Mouse (Mus musculus) layer of hippocampus, adult 9-10 months (tissue): ENCODE data around the gene Sfxn4.
"Not testable (repeated sequence)": the region's sequence is repeated elsewhere in the genome, so short reads cannot be mapped to it uniquely, and the experiment has no call there.

Experiments used
- DNase-seq: peaks from one replicate; pipeline ENCODE4 v3.0.0; 2022; ENCODE audit warnings: low spot score

Gene Sfxn4

DNA sequence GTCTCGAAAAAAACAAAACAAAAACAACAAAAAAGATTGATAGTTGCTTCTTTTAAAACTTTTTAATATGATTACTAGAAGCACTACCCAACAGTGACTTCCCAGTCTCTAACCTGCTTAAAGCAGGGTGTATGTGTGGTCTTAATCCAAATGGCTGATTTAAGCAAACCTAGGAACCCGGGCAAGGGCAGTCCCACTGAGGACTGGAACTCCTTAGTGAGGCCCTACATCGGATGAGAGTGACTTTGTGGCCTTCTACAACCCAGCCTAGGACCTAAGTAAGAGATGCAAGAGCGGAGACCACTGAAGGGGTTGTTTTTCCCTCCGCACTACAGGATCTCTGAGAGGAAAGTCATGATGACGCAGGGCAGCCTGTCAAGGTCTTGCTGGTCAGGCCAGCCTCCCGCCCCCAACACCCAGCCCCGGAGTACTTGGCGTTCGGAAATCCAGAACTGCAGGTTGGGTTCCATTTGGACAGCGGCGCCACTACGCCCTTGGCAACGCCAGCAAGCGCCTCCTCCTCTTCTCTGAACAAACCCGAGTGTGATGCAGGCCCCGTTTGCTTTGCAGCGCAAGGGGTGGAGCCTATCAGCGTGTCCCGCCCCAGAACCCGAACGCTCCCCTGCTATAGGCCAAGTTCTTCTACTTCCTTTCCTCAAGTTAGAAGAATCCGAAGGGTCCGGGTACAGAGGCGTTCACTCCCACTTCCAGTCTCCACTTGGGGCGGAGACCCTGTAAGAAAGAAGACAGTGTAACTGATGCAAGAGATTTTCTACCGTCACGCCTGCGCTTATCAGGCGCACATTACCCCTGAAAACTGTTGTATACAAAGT is at the start of gene Sfxn4:
TSS of gene Sfxn4 (minus strand) at position 612 of the 833 bp plus-strand sequence.
- DNase-seq = peak; percentile 87

DNA sequence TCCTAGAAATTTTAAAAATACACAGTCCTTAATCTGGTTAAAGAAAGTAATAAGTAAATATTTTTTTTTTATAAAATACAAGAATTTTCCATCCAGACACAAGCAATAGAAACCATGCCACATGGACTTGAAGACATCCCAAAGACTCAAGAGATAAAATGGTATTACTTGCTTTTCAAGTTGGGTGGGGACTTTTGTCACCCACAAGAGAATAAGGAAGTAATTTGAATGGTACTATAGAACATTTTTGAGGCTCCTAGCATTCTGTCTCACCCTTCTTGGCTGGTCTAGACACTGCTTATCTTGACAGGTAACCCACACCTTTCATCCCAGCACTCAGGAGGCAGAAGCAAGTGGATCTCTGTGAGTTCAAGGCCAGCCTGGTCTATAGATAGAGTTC is 49.0 kb upstream of the Sfxn4 start:
- DNase-seq = no peak

DNA sequence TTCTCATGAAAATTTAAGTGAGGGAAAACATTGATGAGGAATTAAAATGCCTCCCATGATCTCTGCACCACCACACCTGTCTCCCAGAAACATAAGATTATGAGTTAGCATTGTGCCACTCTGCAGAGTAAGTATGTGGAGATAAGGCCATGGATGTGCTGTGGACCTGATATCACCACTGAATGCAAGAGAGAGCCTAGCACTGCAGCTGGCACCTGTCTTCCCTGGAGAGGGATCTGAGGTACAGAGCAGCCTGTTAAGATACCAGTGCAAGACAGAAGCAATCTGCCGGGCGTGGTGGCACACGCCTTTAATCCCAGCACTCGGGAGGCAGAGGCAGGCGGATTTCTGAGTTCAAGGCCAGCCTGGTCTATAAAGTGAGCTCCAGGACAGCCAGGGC is 44.2 kb upstream of the Sfxn4 start:
- DNase-seq = no peak

DNA sequence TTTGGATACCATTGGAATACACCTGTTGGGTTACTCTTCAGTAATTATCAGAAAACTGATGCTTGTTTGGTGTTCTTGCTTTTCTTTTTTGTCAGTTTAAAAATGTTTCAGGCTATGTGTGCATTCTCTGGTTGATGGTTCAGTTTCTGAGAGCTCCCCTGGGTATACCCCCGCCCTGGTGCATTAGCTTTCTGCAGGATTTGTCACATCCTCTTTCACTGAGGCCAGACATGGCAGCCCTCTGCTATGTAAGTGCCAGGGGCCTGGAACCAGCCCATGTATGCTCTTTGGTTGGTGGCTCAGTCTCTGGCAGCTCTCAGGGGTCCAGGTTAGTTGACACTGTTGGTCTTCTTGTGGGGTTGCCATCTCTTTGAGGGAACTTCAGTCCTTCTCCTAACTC is 42.7 kb upstream of the Sfxn4 start:
- no peak for DNase-seq

DNA sequence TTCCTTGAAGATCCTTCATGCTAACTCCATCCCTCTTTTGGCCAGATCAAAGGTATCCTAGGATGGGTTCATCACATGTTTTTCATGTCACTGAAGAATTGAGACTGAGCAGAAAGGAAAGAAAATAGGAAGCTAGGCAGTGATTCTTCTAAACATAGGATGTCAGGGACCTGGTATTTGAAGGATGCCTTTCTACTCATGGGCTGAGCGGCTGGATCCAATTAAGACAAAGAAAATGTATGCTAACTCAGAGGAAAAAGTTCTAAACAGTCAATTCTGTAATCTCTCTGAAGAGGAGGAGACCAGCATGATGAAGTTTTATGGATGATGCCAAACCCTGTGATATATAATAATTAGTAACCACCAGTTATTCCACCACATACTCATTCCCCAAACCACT is 41.9 kb upstream of the Sfxn4 start:
- DNase-seq = no peak

DNA sequence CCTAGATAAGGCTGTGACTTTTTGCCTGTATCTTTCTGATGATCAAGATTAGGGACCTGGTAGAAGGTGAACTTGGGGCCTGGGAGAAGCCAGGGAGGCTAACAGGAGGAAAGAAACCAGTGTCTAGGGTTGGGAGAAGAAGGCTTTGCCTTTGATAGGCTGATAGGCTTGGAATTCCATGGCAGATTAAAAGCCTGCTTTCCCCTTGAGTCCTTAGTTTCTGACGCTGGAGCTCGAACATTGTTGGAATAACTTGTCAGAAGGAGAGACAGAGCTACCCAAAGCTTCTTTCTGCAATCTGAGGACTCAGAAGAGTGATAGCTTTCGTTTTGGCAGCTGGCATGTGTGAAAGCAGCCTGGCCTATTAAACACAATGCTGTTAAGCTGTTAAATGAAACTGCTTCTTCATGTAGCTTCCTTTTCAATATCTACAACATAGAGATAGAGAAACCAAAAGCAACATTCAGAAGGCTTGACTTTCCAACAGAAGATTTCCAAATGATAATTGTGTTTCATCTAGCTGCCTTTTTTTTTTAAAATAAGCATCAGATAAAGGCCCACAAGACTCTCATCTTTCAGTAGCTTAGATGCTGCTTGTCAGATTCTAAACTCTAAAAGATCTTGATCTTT is 34.1 kb upstream of the Sfxn4 start:
- no peak for DNase-seq

DNA sequence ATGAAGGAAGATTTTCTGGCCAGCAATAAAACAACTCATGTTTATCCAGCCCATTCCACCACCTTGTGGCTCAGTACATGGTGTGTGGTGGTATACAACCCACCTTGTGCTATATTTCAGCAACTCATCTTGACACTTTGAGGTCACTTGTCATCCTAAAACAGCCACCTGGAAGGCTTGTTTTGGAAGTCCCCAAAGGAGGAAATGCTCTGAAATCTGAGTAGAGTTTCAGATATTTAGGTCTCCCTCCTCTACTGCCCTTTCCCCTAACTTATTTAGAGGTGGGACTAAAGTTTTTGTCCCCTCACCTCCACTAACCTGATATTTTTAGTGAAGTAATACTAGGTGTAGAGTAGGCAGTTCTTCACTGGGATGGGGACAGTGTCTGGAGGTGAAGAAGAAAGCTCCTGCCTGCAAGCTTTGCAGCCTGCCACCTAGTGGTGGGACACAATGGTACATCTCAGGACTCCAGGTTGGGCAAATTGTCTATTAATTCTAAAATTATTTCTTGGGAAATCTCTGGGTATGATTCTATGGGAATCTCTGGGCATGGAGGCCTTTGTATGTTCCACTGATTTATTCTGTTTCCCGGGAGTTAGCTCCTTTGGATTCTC is 30.8 kb upstream of the Sfxn4 start:
- no peak for DNase-seq

DNA sequence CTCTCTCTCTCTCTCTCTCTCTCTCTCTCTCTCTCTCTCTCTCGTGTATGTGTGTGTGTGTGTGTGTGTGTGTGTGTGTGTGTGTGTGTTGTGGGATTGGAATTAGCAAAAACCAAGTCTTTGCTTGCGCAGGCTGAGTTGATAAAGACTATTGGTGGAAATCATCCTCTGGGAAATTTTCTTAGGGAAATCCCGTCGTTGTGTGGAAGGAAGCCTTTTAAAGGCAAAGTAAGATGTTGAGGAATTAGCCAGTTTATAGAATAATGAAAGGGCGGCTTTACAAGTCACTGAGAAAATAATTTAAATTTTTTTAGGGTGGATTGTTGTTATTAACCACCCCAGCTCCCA is 29.8 kb upstream of the Sfxn4 start:
- DNase-seq = no peak

DNA sequence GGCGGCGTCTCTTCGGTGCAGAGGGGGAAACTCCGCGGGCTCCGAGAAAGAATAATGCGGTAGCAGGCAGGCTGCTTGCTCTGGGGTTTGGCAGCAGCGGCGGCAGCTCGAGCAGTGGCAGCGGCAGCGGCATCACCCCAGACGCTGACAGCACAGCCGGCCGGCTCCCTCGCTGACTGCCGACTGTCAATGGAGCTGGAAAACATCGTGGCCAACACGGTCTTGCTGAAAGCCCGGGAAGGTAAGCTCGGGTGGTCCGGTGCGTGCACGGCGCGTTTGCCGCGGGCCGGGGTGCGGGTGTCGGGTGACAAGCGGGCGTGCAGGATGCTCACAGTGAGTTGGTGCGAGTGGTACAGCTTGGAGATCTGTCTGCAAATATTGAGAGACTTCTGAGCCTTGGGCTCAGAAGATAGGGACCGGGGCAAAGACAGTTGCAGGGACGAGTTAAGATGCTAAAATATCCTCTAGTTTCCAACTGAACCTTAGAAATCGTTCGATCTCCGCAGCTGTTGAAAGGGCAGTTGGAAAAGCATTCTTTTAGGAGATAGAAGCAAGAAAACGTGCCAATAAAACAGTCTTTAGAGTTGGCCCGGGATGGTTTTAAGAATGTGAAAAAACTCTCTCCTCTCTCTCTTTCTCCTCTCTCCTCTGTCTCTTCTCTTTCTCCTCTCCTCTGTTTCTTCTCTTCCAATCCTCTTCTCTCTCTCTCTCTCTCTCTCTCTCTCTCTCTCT is 29.3 kb upstream of the Sfxn4 start:
- DNase-seq = peak; percentile 41

DNA sequence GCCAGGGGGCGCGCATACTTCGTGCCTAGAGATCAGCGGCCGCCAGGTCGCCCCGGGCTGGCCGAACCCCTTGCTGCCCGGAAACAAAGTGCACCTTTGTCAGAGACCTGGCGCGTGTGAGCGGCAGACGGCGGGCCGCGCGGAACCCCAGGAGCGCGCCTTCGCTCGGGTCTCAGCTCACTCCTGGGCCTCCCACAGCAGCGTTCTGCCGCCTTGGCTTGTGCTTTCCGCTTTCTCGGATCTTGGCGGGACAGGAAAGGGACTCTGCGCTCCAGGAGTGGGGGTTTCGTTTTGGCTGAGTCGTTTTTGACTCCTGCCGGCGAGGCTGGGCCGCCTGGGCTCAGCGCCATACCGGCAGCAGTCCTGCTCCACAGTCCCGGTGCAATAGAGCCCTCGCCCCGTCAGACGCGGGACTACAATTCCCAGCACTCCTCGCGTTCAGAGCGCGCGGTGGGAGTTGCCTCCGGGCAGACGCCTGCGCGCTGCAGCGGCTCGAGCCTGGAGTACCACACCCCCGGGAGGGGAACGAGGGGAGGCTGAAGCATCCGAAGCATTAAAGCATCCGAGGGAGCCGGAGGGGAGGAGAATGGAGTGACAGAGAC is 28.5 kb upstream of the Sfxn4 start, which contains the start of gene Grk5:
TSS of gene Grk5 (plus strand) at position 36 of the 602 bp plus-strand sequence.
- DNase-seq = peak; percentile 90

DNA sequence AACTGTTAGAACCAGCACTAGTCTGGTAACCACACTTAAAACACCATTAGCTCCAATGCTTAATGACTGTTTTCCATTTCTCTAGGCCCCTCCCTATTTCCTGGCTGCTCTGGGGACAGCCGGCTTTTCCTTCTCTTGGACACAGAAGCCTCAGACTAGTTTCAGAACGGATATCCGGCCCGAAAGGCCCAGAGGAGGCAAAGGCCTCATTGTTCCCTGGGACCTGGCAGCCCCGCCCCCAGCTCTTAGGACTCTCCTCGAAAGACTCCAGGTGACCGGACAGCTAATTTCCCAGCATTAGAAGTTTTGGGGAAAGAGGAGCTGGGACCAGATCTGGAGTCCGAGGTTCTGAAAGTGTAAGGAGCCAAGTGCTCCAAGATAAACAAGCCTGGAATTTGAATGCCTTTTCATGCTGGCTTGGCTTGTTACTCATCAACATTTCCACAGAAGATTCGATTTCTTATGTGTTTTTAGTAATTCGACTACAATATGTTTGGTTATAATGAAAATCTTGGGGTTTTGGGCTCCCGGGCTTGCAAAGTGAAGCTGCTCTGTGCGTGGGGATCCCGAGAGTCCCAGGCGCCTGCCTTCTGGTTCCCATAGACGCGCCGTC is 27.9 kb upstream of the Sfxn4 start:
- no peak for DNase-seq

DNA sequence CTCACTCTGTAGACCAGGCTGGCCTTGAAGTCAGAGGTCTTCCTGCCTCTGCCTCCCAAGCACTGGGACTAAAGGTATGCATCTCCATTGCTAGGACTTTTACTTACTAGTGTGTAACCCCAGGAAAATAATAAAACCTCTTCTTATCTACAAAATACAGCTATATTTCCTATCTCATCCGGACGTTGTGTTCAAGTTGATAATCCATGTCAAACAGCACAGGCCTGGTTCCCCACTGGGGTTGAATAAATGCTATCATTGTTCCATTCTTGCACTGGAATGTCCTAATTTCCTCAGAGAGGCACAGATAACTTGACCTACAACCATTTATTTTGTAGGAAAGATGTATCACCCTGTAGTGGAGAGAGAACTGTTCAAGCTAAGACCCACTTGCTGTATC is 26.4 kb upstream of the Sfxn4 start:
- DNase-seq = no peak

DNA sequence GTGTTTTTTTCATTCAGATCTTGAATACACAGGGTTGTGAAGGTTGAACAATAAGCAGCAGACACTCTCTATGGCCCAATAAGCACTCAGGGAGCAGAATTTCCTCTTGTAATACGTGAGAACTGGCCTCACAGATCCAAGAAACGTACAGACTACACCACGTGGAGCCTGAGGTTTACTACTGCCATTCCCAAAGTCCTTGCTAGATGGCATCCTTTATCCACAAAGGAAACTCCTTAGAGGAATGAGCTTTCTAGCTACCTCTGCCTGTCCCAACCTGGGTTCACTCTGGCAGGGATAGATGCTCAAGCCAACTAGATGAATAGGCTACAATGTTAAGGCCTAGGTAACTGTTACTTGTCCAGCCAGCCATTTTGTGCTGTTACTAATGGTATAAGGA is 21.9 kb upstream of the Sfxn4 start:
- DNase-seq = no peak

DNA sequence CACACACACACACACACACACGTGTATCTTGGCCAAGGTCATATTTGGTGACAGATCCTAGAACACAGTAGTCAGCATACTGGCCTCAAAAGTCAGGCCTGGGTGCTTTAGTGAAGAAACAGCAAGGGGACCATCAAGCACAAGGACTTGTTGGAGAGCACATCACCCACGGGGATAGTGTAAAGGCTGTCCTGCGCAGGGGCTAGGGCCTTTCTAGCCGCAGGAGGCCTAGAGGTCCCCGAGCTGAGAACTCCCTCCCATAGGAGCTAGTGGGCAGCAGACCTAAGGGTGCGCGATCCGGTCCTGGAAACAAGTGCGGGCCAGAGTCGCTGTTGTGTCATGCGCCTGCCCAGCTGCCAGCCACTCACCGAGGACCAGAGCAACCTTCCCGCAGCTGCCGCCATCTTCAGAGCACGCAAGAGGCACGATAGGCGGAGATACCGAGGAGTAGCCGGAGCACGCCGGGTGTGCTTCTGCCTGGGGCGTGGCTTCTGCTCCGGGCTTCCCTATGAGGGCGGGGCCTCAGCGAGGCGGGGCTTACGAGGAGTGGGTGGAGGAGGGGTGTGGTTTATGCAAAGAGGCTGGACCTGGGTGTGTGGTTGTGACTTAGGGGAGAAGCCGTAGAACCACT is 12.9 kb upstream of the Sfxn4 start, which contains the start of gene Prdx3:
TSS of gene Prdx3 (minus strand) at position 493 of the 631 bp plus-strand sequence.
- DNase-seq = peak; percentile 91

DNA sequence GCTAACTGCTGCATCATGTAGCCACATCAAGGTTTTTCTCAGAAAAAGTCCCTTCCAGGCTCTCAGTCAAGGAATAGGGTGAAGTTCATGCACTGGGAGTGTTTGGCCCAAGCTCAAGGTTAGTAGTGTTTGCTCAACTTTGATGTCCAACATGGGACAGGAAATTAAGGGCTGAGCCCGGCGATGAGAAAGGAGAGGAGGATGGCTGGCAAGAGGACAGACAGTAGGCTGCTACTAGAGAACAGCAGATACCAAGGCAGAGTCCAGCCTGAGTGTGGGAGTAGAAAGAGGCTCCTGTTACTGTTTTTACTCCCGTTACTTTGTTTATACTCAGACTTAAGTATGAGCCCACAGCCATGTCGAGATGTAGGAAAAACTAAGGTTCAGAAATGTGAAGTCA is 12.2 kb upstream of the Sfxn4 start:
- DNase-seq = no peak

DNA sequence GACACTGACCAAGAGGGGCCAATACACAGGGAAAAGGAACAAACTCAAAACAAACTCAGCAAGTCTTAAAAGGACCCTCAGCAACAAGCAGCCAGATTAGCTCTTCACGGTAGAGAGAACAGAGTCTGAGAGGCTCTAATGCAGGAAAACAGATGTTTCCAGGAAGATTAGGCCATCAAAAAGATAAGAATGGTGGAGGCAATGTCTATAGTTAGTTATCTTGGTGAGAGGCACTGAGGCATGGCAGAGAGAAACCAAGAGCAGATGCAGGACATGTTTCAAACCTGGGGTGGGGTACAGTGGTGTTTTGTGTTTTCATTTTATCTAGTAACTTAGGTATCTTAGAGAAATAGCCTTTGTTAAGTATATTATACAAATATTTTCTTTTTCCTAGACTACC is 11.0 kb upstream of the Sfxn4 start:
- no peak for DNase-seq

DNA sequence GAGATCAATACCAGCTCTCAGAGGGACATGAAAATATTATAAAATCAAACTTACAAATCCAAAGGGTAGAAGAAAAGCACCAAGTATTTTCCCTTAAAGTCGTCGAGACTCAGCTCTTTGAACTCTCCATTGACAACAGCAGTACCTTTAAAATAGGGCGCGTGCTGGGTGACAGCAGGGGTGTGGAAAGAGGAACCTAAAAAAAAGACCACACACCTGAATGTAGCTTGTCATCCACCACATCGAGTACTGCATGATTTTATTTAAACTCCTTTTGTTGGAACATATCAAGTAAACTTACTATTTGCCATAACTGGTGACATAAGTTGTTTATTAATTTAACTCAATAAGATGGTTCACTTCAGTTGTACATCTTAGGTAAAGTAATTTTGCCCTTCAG is 10.1 kb upstream of the Sfxn4 start:
- DNase-seq = no peak

DNA sequence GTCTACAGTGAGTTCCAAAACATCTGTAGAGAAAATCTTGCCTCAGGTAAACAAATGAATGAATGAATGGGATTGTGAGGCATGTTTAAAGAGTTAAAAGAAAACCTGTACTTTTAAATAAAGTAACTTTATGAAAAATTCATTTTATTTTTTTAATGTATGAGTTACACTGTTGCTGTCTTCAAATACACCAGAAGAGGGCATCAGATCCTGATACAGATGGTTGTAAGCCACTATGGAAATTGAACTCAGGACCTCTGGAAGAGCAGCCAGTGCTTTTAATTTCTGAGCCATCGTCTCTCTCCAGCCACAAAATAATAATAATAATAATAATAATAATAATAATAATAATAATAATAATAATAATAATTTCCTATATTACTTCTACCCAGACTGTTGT is 9.2 kb upstream of the Sfxn4 start:
- no peak for DNase-seq

DNA sequence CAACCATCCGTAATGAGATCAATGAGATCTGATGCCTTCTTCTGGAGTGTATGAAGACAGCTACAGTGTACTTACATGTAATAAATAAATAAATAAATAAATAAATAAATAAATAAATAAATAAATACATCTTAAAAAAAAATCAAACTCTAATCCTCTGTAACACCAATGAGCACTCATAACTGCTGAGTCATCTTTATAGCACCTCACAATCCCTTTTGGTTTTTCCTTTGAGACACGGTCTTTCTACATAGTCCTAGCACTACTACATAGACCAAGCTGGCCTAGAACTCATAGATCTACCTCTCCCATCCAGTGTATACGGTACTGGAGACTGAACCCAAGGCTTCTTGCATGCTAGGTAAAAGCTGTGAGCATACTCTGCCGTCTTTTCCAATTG is 4.9 kb upstream of the Sfxn4 start:
- DNase-seq = not testable (repeated sequence)

DNA sequence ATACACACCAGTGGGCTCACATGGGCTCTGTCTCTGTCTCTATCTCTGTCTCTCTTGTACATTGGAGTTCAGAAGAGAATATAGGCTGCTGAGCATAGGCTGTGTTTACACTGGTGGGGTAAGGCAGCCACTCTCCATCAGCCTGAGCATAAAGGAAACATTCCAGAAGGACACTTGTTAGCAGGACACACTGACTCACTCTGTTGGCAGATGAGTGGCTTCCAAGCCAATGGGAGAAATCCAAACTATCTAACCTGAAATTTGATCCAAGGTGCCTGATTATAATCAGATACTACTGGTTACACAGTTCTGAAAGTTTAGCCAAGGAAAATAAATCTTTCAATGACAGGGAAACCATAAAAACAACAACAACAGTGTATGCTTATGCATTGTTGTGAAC is 15.5 kb downstream of the Sfxn4 start:
- DNase-seq = no peak

DNA sequence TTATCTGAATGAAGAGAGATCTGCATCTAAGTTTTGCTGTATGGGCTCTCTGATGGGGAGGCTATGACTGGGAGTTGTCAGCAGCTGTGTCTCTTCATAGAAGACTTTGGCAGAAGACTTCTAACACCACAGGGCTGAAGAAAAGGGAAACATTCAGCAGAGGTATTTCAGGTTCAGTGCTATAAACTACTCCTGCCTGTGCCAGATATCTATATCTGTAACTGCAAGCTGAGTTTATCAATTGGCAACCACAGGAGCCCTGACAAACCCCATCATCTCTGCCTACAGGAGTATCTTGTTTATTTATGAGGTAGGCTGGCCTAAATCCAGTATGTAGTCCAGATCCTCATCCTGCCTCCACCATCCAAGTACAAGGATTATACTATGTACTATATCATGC is 18.0 kb downstream of the Sfxn4 start:
- DNase-seq = no peak
